Mouse (Mus musculus) forebrain, embryonic 13.5 days (tissue): ENCODE results near the gene Acot11. TPM values are rescaled to one million over a fixed set of nuclear protein-coding genes. Genes with fewer than 3 reads are reported as not detected.
"Not testable (repeated sequence)": the region's sequence is repeated elsewhere in the genome, so short reads cannot be mapped to it uniquely, and the experiment has no call there.

Source experiments
- ATAC-seq: fragments of 200-750 bp; cut with Nextera tagmentation; 2 replicates; pipeline ENCODE4 v1.8.0; 2017
- H3K27ac ChIP-seq: fragments of 300-500 bp; sonication (generic); 2 replicates; pipeline ENCODE4 v1.5.1; 2015; ENCODE audit warnings: inconsistent platforms, mild to moderate bottlenecking, moderate library complexity
- H3K27me3 ChIP-seq: fragments of 300-500 bp; sonication (generic); 2 replicates; pipeline ENCODE4 v1.6.1; 2015; ENCODE audit warnings: mild to moderate bottlenecking, inconsistent platforms
- H3K36me3 ChIP-seq: fragments of 300-500 bp; sonication (generic); 2 replicates; pipeline ENCODE4 v1.6.1; 2015; ENCODE audit warnings: mild to moderate bottlenecking, inconsistent platforms; ENCODE audit not compliant: poor library complexity, severe bottlenecking
- H3K4me1 ChIP-seq: fragments of 300-500 bp; sonication (generic); 2 replicates; pipeline ENCODE4 v1.6.1; 2015; ENCODE audit warnings: inconsistent platforms
- H3K4me2 ChIP-seq: fragments of 300-500 bp; sonication (generic); 2 replicates; pipeline ENCODE4 v1.6.1; 2015; ENCODE audit warnings: inconsistent platforms, mild to moderate bottlenecking, moderate library complexity
- H3K4me3 ChIP-seq: fragments of 300-500 bp; sonication (generic); 2 replicates; pipeline ENCODE4 v1.5.1; 2015; ENCODE audit warnings: mild to moderate bottlenecking, inconsistent platforms
- H3K9ac ChIP-seq: fragments of 300-500 bp; sonication (generic); 2 replicates; pipeline ENCODE4 v1.6.1; 2015; ENCODE audit warnings: mild to moderate bottlenecking, inconsistent platforms
- H3K9me3 ChIP-seq: fragments of 300-500 bp; sonication (generic); replicated peaks from 2 replicates; pipeline ENCODE4 v1.6.1; 2016; ENCODE audit warnings: inconsistent platforms
- WGBS: fragments of 180-500 bp; shearing (Covaris S2); methylation state at CpG from one replicate; pipeline ENCODE4 v1.1.7; 2015; 5-methylcytosine and 5-hydroxymethylcytosine counted together
- polyA plus RNA-seq: library from polyadenylated mRNA; unstranded; fragments of >200 nt; fragmentation: Nextera tagmentation; extraction: Ambion mirVana; gene quantifications from 2 replicates; pipeline ENCODE4 v1.2.1, GENCODE M21; 2015

Gene Acot11
- polyA plus RNA-seq, 1 experiment from 2014 or later, result 0.63 TPM

- H3K9me3 ChIP-seq, result no peaks in the 10 kb centered on the region
- no peak overlapping the region for H3K4me3 ChIP-seq
- 0 out of 2 replicates have a peak, but pooled peaks cover 2% of the 10 kb centered on the region for H3K27me3 ChIP-seq
- H3K4me2 ChIP-seq, result no peak overlapping the region
- no peaks in the 10 kb centered on the region for H3K36me3 ChIP-seq
- H3K27ac ChIP-seq, result no peak overlapping the region
- H3K9ac ChIP-seq, result no peak overlapping the region
- WGBS, result 72% methylated on average over 7 of the region's 7 CpGs
- ATAC-seq, result no peak
- H3K4me1 ChIP-seq, result peaks cover 34% of the 10 kb centered on the region
Measured at GRCm38 (mm10) chr4:106787830-106788229, 17.0 kb downstream of the Acot11 start.

GRCm38 (mm10) chr4:106785753-106786540, 18.9 kb downstream of the Acot11 start:
- peak overlapping the region; percentile 28; the same call in 1 of the 2 replicates for H3K9ac ChIP-seq
- peaks cover 36% of the 10 kb centered on the region for H3K4me1 ChIP-seq
- 0 out of 2 replicates have a peak, but pooled peaks cover 2% of the 10 kb centered on the region for H3K27me3 ChIP-seq
- peak; percentile 92 for ATAC-seq
- H3K27ac ChIP-seq, result peak overlapping the region; percentile 77
- peak overlapping the region; percentile 12; the same call in 1 of the 2 replicates for H3K4me2 ChIP-seq
- 0% methylated on average over 3 of the region's 5 CpGs for WGBS
- H3K4me3 ChIP-seq, result no peak overlapping the region
- H3K9me3 ChIP-seq, result no peaks in the 10 kb centered on the region
- H3K36me3 ChIP-seq, result no peaks in the 10 kb centered on the region

GRCm38 (mm10) chr4:106785345-106785744, 19.5 kb downstream of the Acot11 start:
- ATAC-seq, result peak; percentile 54
- Histone ChIP-seq H3K9ac (no peak overlapping the region), H3K36me3 (no peaks in the 10 kb centered on the region), H3K4me2 (no peak overlapping the region), H3K4me3 (no peak overlapping the region), H3K27ac (peak overlapping the region; percentile 77), H3K4me1 (peaks cover 42% of the 10 kb centered on the region), H3K9me3 (no peaks in the 10 kb centered on the region), H3K27me3 (no peaks in the 10 kb centered on the region)
- 46% methylated on average over 7 of the region's 7 CpGs for WGBS

GRCm38 (mm10) chr4:106784806-106785205, 20.0 kb downstream of the Acot11 start:
- H3K4me2 ChIP-seq, result no peak overlapping the region
- peaks cover 43% of the 10 kb centered on the region for H3K4me1 ChIP-seq
- H3K27me3 ChIP-seq, result no peaks in the 10 kb centered on the region
- no peak overlapping the region for H3K4me3 ChIP-seq
- no peak for ATAC-seq
- H3K27ac ChIP-seq, result 0 out of 2 replicates have a peak overlapping the region, but pooled peaks have one; percentile 77
- no peaks in the 10 kb centered on the region for H3K9me3 ChIP-seq
- no peaks in the 10 kb centered on the region for H3K36me3 ChIP-seq
- H3K9ac ChIP-seq, result no peak overlapping the region
- WGBS, result 91% methylated on average over 7 of the region's 7 CpGs

- WGBS, result 63% methylated on average over 10 of the region's 10 CpGs
- no peaks in the 10 kb centered on the region for H3K36me3 ChIP-seq
Measured at GRCm38 (mm10) chr4:106783137-106783536, 21.7 kb downstream of the Acot11 start.

GRCm38 (mm10) chr4:106780045-106780444, 24.8 kb downstream of the Acot11 start:
- H3K36me3 ChIP-seq, result no peaks in the 10 kb centered on the region
- no peak overlapping the region for H3K4me3 ChIP-seq
- H3K9ac ChIP-seq, result no peak overlapping the region
- no peaks in the 10 kb centered on the region for H3K9me3 ChIP-seq
- ATAC-seq, result peak; percentile 75
- peaks cover 56% of the 10 kb centered on the region for H3K4me1 ChIP-seq
- H3K27ac ChIP-seq, result no peak overlapping the region
- H3K27me3 ChIP-seq, result no peaks in the 10 kb centered on the region
- no peak overlapping the region for H3K4me2 ChIP-seq
- WGBS, result 16% methylated on average over 3 of the region's 3 CpGs

More at GRCm38 (mm10) chr4:106783137-106783536, 21.7 kb downstream of the Acot11 start:
- Histone ChIP-seq H3K27ac (no peak overlapping the region), H3K4me2 (no peak overlapping the region), H3K4me1 (peaks cover 57% of the 10 kb centered on the region), H3K9ac (no peak overlapping the region), H3K4me3 (no peak overlapping the region), H3K27me3 (no peaks in the 10 kb centered on the region), H3K9me3 (no peaks in the 10 kb centered on the region)
- ATAC-seq, result no peak

- H3K9me3 ChIP-seq, result no peaks in the 10 kb centered on the region
- WGBS, result 29% methylated on average over 5 of the region's 5 CpGs
- no peaks in the 10 kb centered on the region for H3K27me3 ChIP-seq
- H3K36me3 ChIP-seq, result no peaks in the 10 kb centered on the region
- H3K4me3 ChIP-seq, result no peak overlapping the region
- H3K9ac ChIP-seq, result no peak overlapping the region
- ATAC-seq, result peak; percentile 81
- peaks cover 54% of the 10 kb centered on the region for H3K4me1 ChIP-seq
- H3K4me2 ChIP-seq, result no peak overlapping the region
- peak overlapping the region; percentile 68 for H3K27ac ChIP-seq
Measured at GRCm38 (mm10) chr4:106778116-106778788, 26.5 kb downstream of the Acot11 start.

- Histone ChIP-seq H3K9me3 (no peaks in the 10 kb centered on the region), H3K36me3 (no peaks in the 10 kb centered on the region), H3K27me3 (no peaks in the 10 kb centered on the region), H3K4me3 (no peak overlapping the region), H3K27ac (peak overlapping the region; percentile 35; the same call in 1 of the 2 replicates), H3K4me1 (peaks cover 48% of the 10 kb centered on the region), H3K4me2 (no peak overlapping the region), H3K9ac (no peak overlapping the region)
- 23% methylated on average over 3 of the region's 3 CpGs for WGBS
- ATAC-seq, result peak; percentile 73
Measured at GRCm38 (mm10) chr4:106776998-106777397, 27.8 kb downstream of the Acot11 start.

- peaks cover 46% of the 10 kb centered on the region for H3K4me1 ChIP-seq
- H3K9me3 ChIP-seq, H3K27ac ChIP-seq, H3K4me3 ChIP-seq, H3K9ac ChIP-seq, H3K36me3 ChIP-seq, ATAC-seq, H3K27me3 ChIP-seq, H3K4me2 ChIP-seq: not testable (repeated sequence)
- whole genome bisulfite sequencing, result 92% methylated on average over 6 of the region's 6 CpGs
Measured at GRCm38 (mm10) chr4:106775767-106776166, 29.0 kb downstream of the Acot11 start.

- no peaks in the 10 kb centered on the region for H3K36me3 ChIP-seq
- H3K4me1 ChIP-seq, result peaks cover 14% of the 10 kb centered on the region
- no peak for ATAC-seq
- no peak overlapping the region for H3K4me3 ChIP-seq
- WGBS, result 100% methylated on average over 1 of the region's 1 CpGs
- H3K27me3 ChIP-seq, result no peaks in the 10 kb centered on the region
- H3K4me2 ChIP-seq, result no peak overlapping the region
- H3K27ac ChIP-seq, result no peak overlapping the region
- H3K9ac ChIP-seq, result no peak overlapping the region
- H3K9me3 ChIP-seq, result no peaks in the 10 kb centered on the region
Measured at GRCm38 (mm10) chr4:106772558-106772957, 32.2 kb downstream of the Acot11 start.

GRCm38 (mm10) chr4:106769306-106769705, 35.5 kb downstream of the Acot11 start:
- WGBS, result 66% methylated on average over 2 of the region's 2 CpGs
- H3K4me1 ChIP-seq, result no peaks in the 10 kb centered on the region
- H3K27me3 ChIP-seq, result no peaks in the 10 kb centered on the region
- H3K9ac ChIP-seq, result no peak overlapping the region
- no peak overlapping the region for H3K4me2 ChIP-seq
- no peaks in the 10 kb centered on the region for H3K9me3 ChIP-seq
- H3K36me3 ChIP-seq, result no peaks in the 10 kb centered on the region
- H3K4me3 ChIP-seq, result no peak overlapping the region
- no peak overlapping the region for H3K27ac ChIP-seq
- no peak for ATAC-seq

GRCm38 (mm10) chr4:106764166-106764565, 40.6 kb downstream of the Acot11 start:
- H3K9me3 ChIP-seq, result no peaks in the 10 kb centered on the region
- no peak overlapping the region for H3K4me3 ChIP-seq
- no peaks in the 10 kb centered on the region for H3K27me3 ChIP-seq
- no peak overlapping the region for H3K27ac ChIP-seq
- no peaks in the 10 kb centered on the region for H3K4me1 ChIP-seq
- no peak for ATAC-seq
- H3K4me2 ChIP-seq, result no peak overlapping the region
- no peaks in the 10 kb centered on the region for H3K36me3 ChIP-seq
- H3K9ac ChIP-seq, result no peak overlapping the region
- WGBS, result 80% methylated on average over 7 of the region's 7 CpGs
